In genomic region chr11:88950640-88951250, GRCm38 (mm10) we compare ENCODE assay signal across 25 mouse cellular contexts. TPM values are rescaled to one million over a fixed set of nuclear protein-coding genes. Genes with fewer than 3 reads are reported as not detected.
DNase-seq lines count a peak whose midpoint lies in the region; ATAC-seq and TF ChIP-seq lines count a peak whose summit lies in the region.
"Had no signal": no experiment of that assay in that cellular context is flagged by ENCODE, and none has a peak within 500 bp of the region (broad histone marks: within the 10 kb centered on the region; RNA-seq: fewer than 3 reads in every experiment).

No protein-coding gene starts in this region.

- H3K4me3 ChIP-seq in liver, embryonic 12.5 days, result no peak overlapping the region
- H3K4me3 ChIP-seq in CH12.LX (replicated peaks in 1 of 3; ENCODE audit: low read depth in 2 of 3, low read length in 2 of 3, poor library complexity in 1 of 3), result peak overlapping the region; percentile 7 to 47 (median 34)
- H3K4me3 ChIP-seq in macrophage (ENCODE audit: inconsistent target), result no peak overlapping the region
- H3K4me3 ChIP-seq: limb, embryonic 15.5 days; neural tube, embryonic 12.5 days had no signal

- dilution Hi-C loops in CH12.LX (cut with MboI; ENCODE audit: extremely low pct_ligation_motif_present, extremely low pct_unique_long_range_greater_than_20kb, low sequenced_read_pairs), result no loop called here

- H3K79me2 ChIP-seq in CH12.LX (replicated peaks; ENCODE audit: control insufficient read depth, extremely low read depth, insufficient read depth, poor library complexity, severe bottlenecking) (peaks cover 39% of the 10 kb centered on the region), macrophage (ENCODE audit: inconsistent target) (peaks cover 74% of the 10 kb centered on the region)

- peak; percentile 4 for TF ChIP-seq POLR2A in CH12.LX (IDR thresholded peaks at IDR 0.05; ENCODE audit: low read depth, low read length)

- H3K9ac ChIP-seq in liver, embryonic 12.5 days, result no peak overlapping the region
- H3K9ac ChIP-seq in CH12.LX (ENCODE audit: insufficient read depth, low read depth), result peak overlapping the region; percentile 53
- H3K9ac ChIP-seq: limb, embryonic 15.5 days; neural tube, embryonic 12.5 days had no signal

- peaks cover 4% of the 10 kb centered on the region; the same call in 1 of the 2 replicates for H3K27me3 ChIP-seq in liver, embryonic 12.5 days (replicated peaks)
- no peaks in the 10 kb centered on the region for H3K27me3 ChIP-seq in CH12.LX (replicated peaks)
- H3K27me3 ChIP-seq: limb, embryonic 15.5 days; neural tube, embryonic 12.5 days had no signal

- no peak overlapping the region for H3K27ac ChIP-seq in liver, embryonic 12.5 days
- peak overlapping the region; percentile 78 for H3K27ac ChIP-seq in CH12.LX (ENCODE audit: insufficient read depth, low read depth)
- H3K27ac ChIP-seq in macrophage, result peak overlapping the region; percentile 51
- H3K27ac ChIP-seq: limb, embryonic 15.5 days; neural tube, embryonic 12.5 days had no signal

- TF ChIP-seq CTCF in CH12.LX (conservative IDR thresholded peaks at IDR 0.05 in 1 of 2, IDR thresholded peaks at IDR 0.05 in 1 of 2; ENCODE audit: low read depth in 2 of 2, low read length in 2 of 2), result no peak

- H3K9me3 ChIP-seq in liver, embryonic 12.5 days (replicated peaks), result no peaks in the 10 kb centered on the region
- no peaks in the 10 kb centered on the region for H3K9me3 ChIP-seq in CH12.LX (replicated peaks; ENCODE audit: low read length)
- H3K9me3 ChIP-seq: limb, embryonic 15.5 days; neural tube, embryonic 12.5 days had no signal

- in situ Hi-C loops in CH12.LX (cut with MboI; ENCODE audit: low pct_ligation_motif_present, low pct_unique_long_range_greater_than_20kb, low sequenced_read_pairs), result loop anchor here (5.0 kb wide), 2 partner anchors 43 to 98 kb away; no protein-coding TSS in a partner anchor

- 76% methylated on average over 13 of the region's 13 CpGs for WGBS in liver, embryonic 12.5 days (ENCODE audit: insufficient replicate concordance)
- 93% methylated on average over 13 of the region's 13 CpGs for WGBS in macrophage (ENCODE audit: missing documents)

- ATAC-seq in liver, embryonic 12.5 days, result no peak
- ATAC-seq: activated CD4-positive, CD25-positive, alpha-beta regulatory T cell, adult 4 months; inflammation-experienced regulatory T-cells, adult 6 months had no signal

- no peak for DNase-seq in liver
- no peak for DNase-seq in CH12.LX (ENCODE audit: extremely low read depth)
- peak; percentile 89 for DNase-seq in R1 (ENCODE audit: low read depth, low spot score)
- DNase-seq in cerebellum, adult 8-10 months, result no peak
- DNase-seq in lung, postnatal 14 days, result no peak
- no peak for DNase-seq in frontal cortex, postnatal 25 days (ENCODE audit: low spot score in 2 of 2)
- DNase-seq: adrenal gland, postnatal 36 days; cerebellum, adult 9-11 months; heart, adult 18-20 months; kidney, adult 8-10 months; kidney, postnatal 36 days; layer of hippocampus, adult 9-11 months; thymus, postnatal 14 days had no signal

- TF ChIP-seq EP300 in CH12.LX (IDR thresholded peaks at IDR 0.05; ENCODE audit: low read length), result no peak

- TF ChIP-seq RAD21 in CH12.LX (IDR thresholded peaks at IDR 0.05; ENCODE audit: low read depth, low read length), result no peak

- peaks cover 11% of the 10 kb centered on the region for H3K36me3 ChIP-seq in liver, embryonic 12.5 days
- peaks cover 27 to 57% of the 10 kb centered on the region in 2 experiments for H3K36me3 ChIP-seq in CH12.LX (replicated peaks in 1 of 2; ENCODE audit: control insufficient read depth in 1 of 2, insufficient read depth in 1 of 2, low read length in 1 of 2)
- H3K36me3 ChIP-seq in macrophage (ENCODE audit: inconsistent target), result peaks cover 21% of the 10 kb centered on the region; the same call in 1 of the 2 replicates

- peak overlapping the region; percentile 12; the same call in 1 of the 2 replicates for H3K4me2 ChIP-seq in liver, embryonic 12.5 days
- H3K4me2 ChIP-seq in CH12.LX (ENCODE audit: insufficient read depth, low read depth, poor library complexity, severe bottlenecking), result peak overlapping the region; percentile 57
- H3K4me2 ChIP-seq: limb, embryonic 15.5 days; neural tube, embryonic 12.5 days had no signal

- H3K4me1 ChIP-seq in liver, embryonic 12.5 days, result peaks cover 43% of the 10 kb centered on the region
- peaks cover 23 to 77% of the 10 kb centered on the region in 2 experiments for H3K4me1 ChIP-seq in CH12.LX (ENCODE audit: control insufficient read depth in 1 of 2, insufficient read depth in 2 of 2)
- H3K4me1 ChIP-seq: neural tube, embryonic 12.5 days had no signal

TF ChIP-seq in CH12.LX, 34 proteins besides CTCF, POLR2A, EP300 and RAD21:
- 0 out of 2 replicates have a peak, but pooled peaks have one; percentile 49 for TF ChIP-seq UBTF (IDR thresholded peaks at IDR 0.05; ENCODE audit: low read depth, low read length)
- TF ChIP-seq ZNF384 (IDR thresholded peaks at IDR 0.05; ENCODE audit: low read depth, low read length), result peak; percentile 28; the same call in 1 of the 2 replicates
- TF ChIP-seq NRF1 (IDR thresholded peaks at IDR 0.05; ENCODE audit: low read depth, low read length), result no peak
- no peak for TF ChIP-seq MXI1 (IDR thresholded peaks at IDR 0.05; ENCODE audit: low read depth, low read length)

RNA-seq across cellular contexts. Expression of gene Scpep1, which starts 4.5 kb away (rescaled TPM):
- polyA plus RNA-seq in liver, embryonic 12.5 days (2016; fragmentation: Nextera tagmentation; extraction: Ambion mirVana), result 40.4 and 42.2 TPM in 2 replicates
- total RNA-seq in CH12.LX (2012; rRNA removed) (98.9 and 121 TPM in 2 replicates), CH12.LX (2014; rRNA removed) (84.5 and 101 TPM in 2 replicates)
- polyA plus RNA-seq in CH12.LX (2012; ENCODE audit: insufficient read length, low read depth) (202 and 210 TPM in 2 replicates), macrophage (2018) (284 to 556 TPM (median 477 TPM) in 3 replicates)
- total RNA-seq in macrophage (2018; cell fraction: chromatin; rRNA removed), result 100 to 1,000 TPM in 11 of 26 experiments, 10 to 100 TPM in 15; 63.8 to 196 (median 95.8) TPM
- total RNA-seq in macrophage (2018; cell fraction: cytosol; rRNA removed), result 100 to 1,000 TPM; 375 to 645 (median 470) TPM
- total RNA-seq in macrophage (2018; cell fraction: nucleus; rRNA removed), result 100 to 1,000 TPM; 156 to 532 (median 386) TPM

RNA-seq across cellular contexts. Expression of gene Elobl, which starts 16.0 kb away (rescaled TPM):
- not detected in 2 replicates for polyA plus RNA-seq in liver, embryonic 12.5 days (2016; fragmentation: Nextera tagmentation; extraction: Ambion mirVana)
- total RNA-seq in CH12.LX (2012; rRNA removed), result not detected in 2 replicates
- not detected in 2 replicates for total RNA-seq in CH12.LX (2014; rRNA removed)
- polyA plus RNA-seq in CH12.LX (2012; ENCODE audit: insufficient read length, low read depth), result not detected in 2 replicates
- total RNA-seq in macrophage (2018; cell fraction: chromatin; rRNA removed), result not detected
- under 1 TPM in 1 of 26 experiments, not detected in 25; 0.29 TPM for total RNA-seq in macrophage (2018; cell fraction: cytosol; rRNA removed)
- total RNA-seq in macrophage (2018; cell fraction: nucleus; rRNA removed), result not detected
- not detected in 3 replicates for polyA plus RNA-seq in macrophage (2018)
- total RNA-seq: adrenal gland, postnatal 36 days; heart, adult 18-20 months; hematopoietic stem cell, adult 5-6 weeks; left cerebral cortex, postnatal 14 days; monocyte, adult 5-6 weeks had no signal
- polyA plus RNA-seq: activated CD4-positive, CD25-positive, alpha-beta regulatory T cell, adult 4 months; forebrain, embryonic 11.5 days; heart, embryonic 14.5 days; limb, embryonic 15.5 days; lung, embryonic 16.5 days; neural tube, embryonic 12.5 days had no signal

RNA-seq across cellular contexts. Expression of gene Coil, which starts 19.3 kb away (rescaled TPM):
- polyA plus RNA-seq in liver, embryonic 12.5 days (2016; fragmentation: Nextera tagmentation; extraction: Ambion mirVana), result 9.3 and 9.7 TPM in 2 replicates
- total RNA-seq in CH12.LX (2012; rRNA removed) (28.5 and 33.0 TPM in 2 replicates), CH12.LX (2014; rRNA removed) (37.4 and 41.3 TPM in 2 replicates)
- polyA plus RNA-seq in CH12.LX (2012; ENCODE audit: insufficient read length, low read depth) (35.2 and 35.4 TPM in 2 replicates), macrophage (2018) (5.1 to 8.0 TPM (median 5.6 TPM) in 3 replicates)
- total RNA-seq in macrophage (2018; cell fraction: chromatin; rRNA removed), result 10 to 100 TPM in 11 of 26 experiments, 1 to 10 TPM in 15; 2.7 to 18.4 (median 8.4) TPM
- 1 to 10 TPM; 2.5 to 7.7 (median 5.8) TPM for total RNA-seq in macrophage (2018; cell fraction: cytosol; rRNA removed)
- 10 to 100 TPM in 1 of 26 experiments, 1 to 10 TPM in 25; 1.9 to 10.7 (median 5.0) TPM for total RNA-seq in macrophage (2018; cell fraction: nucleus; rRNA removed)

RNA-seq across cellular contexts. Expression of gene Trim25, which starts 48.4 kb away (rescaled TPM):
- polyA plus RNA-seq in liver, embryonic 12.5 days (2016; fragmentation: Nextera tagmentation; extraction: Ambion mirVana), result 23.1 and 25.9 TPM in 2 replicates
- total RNA-seq in CH12.LX (2012; rRNA removed), result 19.5 and 20.1 TPM in 2 replicates
- 5.1 and 6.1 TPM in 2 replicates for total RNA-seq in CH12.LX (2014; rRNA removed)
- 41.2 and 48.3 TPM in 2 replicates for polyA plus RNA-seq in CH12.LX (2012; ENCODE audit: insufficient read length, low read depth)
- 1,000 to 10,000 TPM in 1 of 26 experiments, 100 to 1,000 TPM in 25; 272 to 1,028 (median 411) TPM for total RNA-seq in macrophage (2018; cell fraction: chromatin; rRNA removed)
- 100 to 1,000 TPM; 113 to 207 (median 161) TPM for total RNA-seq in macrophage (2018; cell fraction: cytosol; rRNA removed)
- 100 to 1,000 TPM; 245 to 755 (median 378) TPM for total RNA-seq in macrophage (2018; cell fraction: nucleus; rRNA removed)
- 66.7 to 127 TPM (median 117 TPM) in 3 replicates for polyA plus RNA-seq in macrophage (2018)

Comparison
In these comparisons a context has a peak if more than half of its experiments do, and no peak if none do; other contexts are left out.
1. H3K4me3 ChIP-seq: peak in CH12.LX (3 of 3); none in liver, embryonic 12.5 days (single experiment) and macrophage (single experiment).